Mouse (Mus musculus) brain, embryonic 18.5 days (tissue): ENCODE data around the gene Josd2.

Experiments used
- DNase-seq: peaks from one replicate; pipeline ENCODE4 v3.0.0-alpha.2; 2012; ENCODE audit warnings: low read depth, low spot score

Josd2 gene

GRCm38 (mm10) chr7:44500046-44500445 lies 32.3 kb downstream of the Josd2 start:
- DNase-seq, result no peak

DNA sequence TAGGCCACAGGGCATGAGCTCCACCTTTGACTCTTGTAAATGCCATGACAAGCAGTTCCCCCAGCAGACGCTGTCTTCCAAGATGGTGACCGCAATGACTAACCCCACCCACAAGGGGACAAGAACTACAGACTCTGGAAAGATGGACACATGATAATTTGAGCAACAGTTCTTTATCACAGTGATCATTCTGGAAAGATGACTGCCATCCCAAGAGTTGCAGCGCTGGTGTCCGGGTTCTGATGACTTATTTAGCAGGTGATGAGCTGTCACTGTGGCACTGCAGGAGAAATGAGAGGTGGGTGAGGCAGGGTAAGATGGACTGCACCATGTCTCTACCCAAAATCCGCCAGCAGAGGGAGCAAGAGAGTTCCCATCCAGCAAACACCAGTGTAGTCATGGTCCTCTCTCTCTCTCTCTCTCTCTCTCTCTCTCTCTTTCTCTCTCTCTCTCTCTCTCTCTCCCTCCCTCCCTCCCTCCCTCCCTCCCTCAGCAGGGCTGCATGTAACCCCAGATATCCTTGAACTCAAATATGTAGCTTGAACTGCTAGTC lies 33.9 kb downstream of the Josd2 start:
- no peak for DNase-seq

- DNase-seq, result no peak
Measured at GRCm38 (mm10) chr7:44507491-44507890, 39.7 kb downstream of the Josd2 start.

- DNase-seq, result no peak
Measured at GRCm38 (mm10) chr7:44519240-44519913, 51.6 kb downstream of the Josd2 start.

DNA sequence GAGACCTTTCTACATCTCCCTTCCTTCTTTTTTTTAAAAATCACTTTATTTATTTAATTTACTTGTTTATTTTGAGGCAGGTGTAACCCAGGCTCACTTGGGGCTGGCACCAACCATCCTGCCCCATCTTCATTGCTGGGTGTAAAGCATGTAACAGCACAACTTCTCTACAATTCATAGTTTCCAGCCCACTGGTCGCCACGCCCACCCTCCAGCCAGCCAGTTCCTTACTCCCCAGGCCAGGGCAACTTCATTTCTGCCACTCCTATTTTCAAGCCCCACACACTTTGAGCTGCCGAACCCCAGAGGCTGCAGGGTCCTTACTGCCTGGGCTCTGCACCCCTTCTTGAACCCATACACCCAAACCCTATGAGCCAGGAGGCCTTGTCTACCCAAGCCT lies 53.2 kb downstream of the Josd2 start:
- no peak for DNase-seq
